Mouse (Mus musculus) right cerebral cortex, postnatal 4 days (tissue): ENCODE measurements around the gene Mest.

Source experiments
- DNase-seq: peaks from one replicate; pipeline ENCODE4 v3.0.0-alpha.2; 2022

The Mest gene

GRCm38 (mm10) chr6:30723331-30723730, at the start of gene Mest:
Gene Mest, plus strand, starts transcription at chr6:30723547.
- no peak for DNase-seq

- peak; percentile 44 for DNase-seq
Measured at GRCm38 (mm10) chr6:30673764-30674561, 49.4 kb upstream of the Mest start.

- no peak for DNase-seq
Measured at GRCm38 (mm10) chr6:30674714-30675280, 48.5 kb upstream of the Mest start.

GRCm38 (mm10) chr6:30675281-30675771, 48.0 kb upstream of the Mest start:
- DNase-seq, result peak; percentile 46

GRCm38 (mm10) chr6:30676506-30676905, 46.8 kb upstream of the Mest start:
- no peak for DNase-seq

- DNase-seq, result no peak
Measured at GRCm38 (mm10) chr6:30677591-30677990, 45.8 kb upstream of the Mest start.

GRCm38 (mm10) chr6:30678482-30678881, 44.9 kb upstream of the Mest start:
- no peak for DNase-seq

- DNase-seq, result no peak
Measured at GRCm38 (mm10) chr6:30679567-30679966, 43.8 kb upstream of the Mest start.

- no peak for DNase-seq
Measured at GRCm38 (mm10) chr6:30680442-30680841, 42.9 kb upstream of the Mest start.

GRCm38 (mm10) chr6:30681935-30682900, 41.1 kb upstream of the Mest start:
- no peak for DNase-seq

- no peak for DNase-seq
Measured at GRCm38 (mm10) chr6:30684570-30684969, 38.8 kb upstream of the Mest start.

GRCm38 (mm10) chr6:30687198-30687597, 36.1 kb upstream of the Mest start:
- no peak for DNase-seq

GRCm38 (mm10) chr6:30692826-30693225, 30.5 kb upstream of the Mest start:
- DNase-seq, result no peak

GRCm38 (mm10) chr6:30693350-30693991, 29.9 kb upstream of the Mest start, which contains the start of gene Cep41:
Gene Cep41, minus strand, starts transcription at chr6:30693749.
- DNase-seq, result peak; percentile 97

- DNase-seq, result no peak
Measured at GRCm38 (mm10) chr6:30694209-30694608, 29.1 kb upstream of the Mest start.

GRCm38 (mm10) chr6:30695124-30695523, 28.2 kb upstream of the Mest start:
- DNase-seq, result no peak

GRCm38 (mm10) chr6:30697464-30697863, 25.9 kb upstream of the Mest start:
- DNase-seq, result no peak

- no peak for DNase-seq
Measured at GRCm38 (mm10) chr6:30698036-30698435, 25.3 kb upstream of the Mest start.

GRCm38 (mm10) chr6:30700182-30700581, 23.2 kb upstream of the Mest start:
- DNase-seq, result no peak

GRCm38 (mm10) chr6:30702881-30703280, 20.5 kb upstream of the Mest start:
- no peak for DNase-seq

GRCm38 (mm10) chr6:30703476-30703875, 19.9 kb upstream of the Mest start:
- no peak for DNase-seq

- no peak for DNase-seq
Measured at GRCm38 (mm10) chr6:30703977-30704602, 19.3 kb upstream of the Mest start.
